Mouse (Mus musculus) ES-E14 (cell line): ENCODE measurements around the gene Galnt6.
A peak's percentile ranks its signal among the peaks of the same experiment; 100 is the strongest.

ENCODE experiments used
- CHD2 ChIP-seq: IDR thresholded peaks from 2 replicates; pipeline ENCODE4 v1.6.1; 2014; ENCODE audit warnings: mild to moderate bottlenecking, low read depth, low read length, inconsistent platforms
- HCFC1 ChIP-seq: IDR thresholded peaks from 2 replicates; pipeline ENCODE4 v1.6.1; 2012; ENCODE audit warnings: low read length, inconsistent platforms, borderline replicate concordance; ENCODE audit not compliant: insufficient read depth
- ZC3H11A ChIP-seq: IDR thresholded peaks from 2 replicates; pipeline ENCODE4 v1.6.1; 2012; ENCODE audit warnings: low read depth, mild to moderate bottlenecking, inconsistent platforms, low read length, borderline replicate concordance
- ZNF384 ChIP-seq: IDR thresholded peaks from 2 replicates; pipeline ENCODE4 v1.6.1; 2012; ENCODE audit warnings: low read depth, low read length, inconsistent platforms

GRCm38 (mm10) chr15:100683041-100683440, 46.1 kb downstream of the Galnt6 start:
- TF ChIP-seq HCFC1 (no peak), ZNF384 (peak; percentile 98), CHD2 (no peak), ZC3H11A (peak; percentile 75)
